Mouse (Mus musculus): ENCODE results near the gene Pgls. TPM values are rescaled to one million over a fixed set of nuclear protein-coding genes. Genes with fewer than 3 reads are reported as not detected.
A peak's percentile ranks its signal among the peaks of the same experiment; 100 is the strongest.

The Pgls gene
- polyA plus RNA-seq (2012; rRNA removed) (141 and 216 TPM in 2 replicates), polyA plus RNA-seq (2014; fragmentation: Nextera tagmentation; extraction: Ambion mirVana) (249 and 255 TPM in 2 replicates)

DNA sequence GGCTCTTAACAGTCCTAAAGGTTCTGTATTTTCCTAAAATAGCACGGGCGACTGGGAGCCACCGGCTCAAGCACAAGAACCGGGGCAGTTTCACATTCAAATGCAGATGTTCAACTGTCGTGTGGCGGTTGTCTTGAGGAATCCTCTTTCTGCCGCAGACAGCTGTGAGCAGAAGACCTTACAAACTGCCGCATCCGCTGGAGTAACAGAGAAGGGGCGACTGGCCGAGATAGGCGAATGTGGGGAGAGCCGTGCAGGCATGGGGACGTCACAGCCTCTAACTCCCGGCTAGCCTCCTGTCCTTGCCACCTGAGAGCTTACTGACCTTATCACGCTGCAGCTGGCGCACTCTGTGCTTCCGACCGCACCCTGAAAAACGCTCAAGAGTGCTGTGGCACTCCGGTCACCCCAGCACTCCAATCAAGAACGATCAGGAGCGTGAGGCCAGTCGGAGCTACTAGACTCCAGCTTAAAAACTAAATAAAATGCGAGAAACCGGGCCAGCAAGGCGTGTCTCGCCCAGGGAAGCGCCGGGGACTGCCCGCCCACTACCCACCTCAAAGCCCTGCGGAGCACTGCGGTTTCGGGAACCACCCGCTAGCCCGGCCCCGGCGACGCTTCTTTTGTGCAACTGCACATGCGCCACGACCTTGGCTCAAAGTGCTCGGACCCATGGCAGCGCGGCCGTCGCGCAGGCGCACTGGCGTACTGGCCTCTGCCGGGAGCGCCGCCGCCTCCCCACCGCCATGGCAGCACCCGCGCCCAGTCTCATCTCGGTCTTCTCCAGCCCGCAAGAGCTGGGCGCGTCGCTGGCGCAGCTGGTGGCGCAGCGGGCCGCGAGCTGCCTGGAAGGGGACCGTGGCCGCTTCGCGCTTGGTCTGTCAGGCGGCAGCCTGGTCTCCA is at the start of gene Pgls:
Gene Pgls (plus strand): TSS at position 706 of the 903 bp plus-strand sequence.
- ATAC-seq (ENCODE audit: low FRiP score, low read depth) (peak; percentile 90), DNase-seq (ENCODE audit: low spot score) (peak; percentile 93)
- Histone ChIP-seq H3K36me3 (ENCODE audit: control insufficient read depth, insufficient read depth, low read length) (0 out of 2 replicates have a peak, but pooled peaks cover 6% of the 10 kb centered on the region), H3K4me3 (replicated peaks; ENCODE audit: low read length) (peak within 1 kb of the TSS; percentile 69), H3K27me3 (ENCODE audit: control insufficient read depth, insufficient read depth, low read length) (no peaks in the 10 kb centered on the region), H3K9me3 (ENCODE audit: control insufficient read depth, low read length) (no peaks in the 10 kb centered on the region), H3K4me1 (ENCODE audit: control insufficient read depth, insufficient read depth, low read length) (peaks cover 9% of the 10 kb centered on the region), H3K9ac (ENCODE audit: low read depth, low read length, severe bottlenecking) (peak within 1 kb of the TSS; percentile 84), H3K4me2 (replicated peaks; ENCODE audit: low read depth, low read length, severe bottlenecking) (peak within 1 kb of the TSS; percentile 93), H3K27ac (replicated peaks; ENCODE audit: low read depth, low read length) (peak within 1 kb of the TSS; percentile 91)
- 1% methylated on average over 65 of the region's 71 CpGs for WGBS
- no peak for TF ChIP-seq POLR2A (IDR thresholded peaks at IDR 0.05; ENCODE audit: borderline replicate concordance, extremely low read depth, insufficient read depth, insufficient read length)

- WGBS: under 1% methylated on average over 49 of the region's 55 CpGs
Observed at GRCm38 (mm10) chr8:71542632-71543343, 49.2 kb upstream of the Pgls start, which contains the start of gene Mvb12a. TSS of gene Mvb12a (plus strand) at chr8:71542922.

DNA sequence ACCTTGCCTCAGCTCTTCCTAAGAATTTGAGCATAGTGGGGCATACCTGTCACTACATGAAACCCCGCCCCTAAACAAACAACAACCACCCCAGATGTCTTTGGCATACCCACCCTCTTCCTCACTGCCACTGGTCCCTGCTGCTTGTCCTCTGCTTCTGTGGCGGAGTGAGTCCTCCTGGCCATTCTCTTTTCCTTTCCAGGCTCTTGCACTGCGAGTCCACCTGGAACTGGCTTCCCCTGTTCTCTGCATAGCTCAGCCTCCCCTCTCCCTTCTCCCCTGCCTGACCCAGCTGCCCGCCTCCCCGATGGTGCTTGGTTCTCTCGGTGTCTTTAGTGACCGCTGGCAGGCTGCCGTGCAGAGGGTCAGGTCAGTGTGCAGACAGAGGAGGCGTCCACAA is 48.2 kb upstream of the Pgls start:
- no peaks in the 10 kb centered on the region for H3K9me3 ChIP-seq (ENCODE audit: control insufficient read depth, low read length)

More at GRCm38 (mm10) chr8:71542632-71543343, 49.2 kb upstream of the Pgls start, which contains the start of gene Mvb12a:
- TF ChIP-seq POLR2A (IDR thresholded peaks at IDR 0.05; ENCODE audit: borderline replicate concordance, extremely low read depth, insufficient read depth, insufficient read length): 0 out of 2 replicates have a peak, but pooled peaks have one; percentile 37
- Histone ChIP-seq H3K4me1 (ENCODE audit: control insufficient read depth, insufficient read depth, low read length) (peaks cover 11% of the 10 kb centered on the region; the same call in 1 of the 2 replicates), H3K27ac (replicated peaks; ENCODE audit: low read depth, low read length) (no peak within 1 kb of the TSS), H3K9me3 (ENCODE audit: control insufficient read depth, low read length) (no peaks in the 10 kb centered on the region), H3K4me3 (replicated peaks; ENCODE audit: low read length) (peak within 1 kb of the TSS; percentile 82), H3K27me3 (ENCODE audit: control insufficient read depth, insufficient read depth, low read length) (no peaks in the 10 kb centered on the region; the same call in 1 of the 2 replicates), H3K4me2 (replicated peaks; ENCODE audit: low read depth, low read length, severe bottlenecking) (peak within 1 kb of the TSS; percentile 83), H3K9ac (ENCODE audit: low read depth, low read length, severe bottlenecking) (peak within 1 kb of the TSS; percentile 74), H3K36me3 (ENCODE audit: control insufficient read depth, insufficient read depth, low read length) (peaks cover 23% of the 10 kb centered on the region)
- ATAC-seq (ENCODE audit: low FRiP score, low read depth) (peak; percentile 98), DNase-seq (ENCODE audit: low spot score) (peak; percentile 100)

DNA sequence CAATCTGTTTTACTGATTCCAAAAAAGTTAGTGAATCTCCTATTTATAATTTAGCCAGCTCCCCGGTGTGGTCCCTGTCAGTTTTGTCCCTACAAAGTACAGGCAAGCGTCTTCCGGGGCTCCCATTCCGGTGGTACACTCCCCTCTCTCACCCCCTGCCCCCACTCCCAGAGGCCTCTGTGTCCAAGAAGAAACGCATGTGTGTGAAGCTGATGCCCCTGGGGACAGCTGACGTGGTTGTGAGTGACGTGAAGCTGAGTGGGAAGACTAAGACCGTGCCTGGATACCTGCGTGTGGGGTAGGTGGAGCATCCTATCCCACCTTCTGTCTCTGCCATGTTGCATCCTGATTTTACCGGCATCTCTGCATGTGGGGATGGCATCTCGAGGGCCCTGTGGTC is 46.9 kb upstream of the Pgls start:
- 89% methylated on average over 11 of the region's 11 CpGs for WGBS
- ATAC-seq (ENCODE audit: low FRiP score, low read depth) (no peak), DNase-seq (ENCODE audit: low spot score) (no peak)
- Histone ChIP-seq H3K9ac (ENCODE audit: low read depth, low read length, severe bottlenecking) (no peak overlapping the region), H3K27ac (replicated peaks; ENCODE audit: low read depth, low read length) (no peak overlapping the region), H3K4me3 (replicated peaks; ENCODE audit: low read length) (no peak overlapping the region), H3K9me3 (ENCODE audit: control insufficient read depth, low read length) (no peaks in the 10 kb centered on the region), H3K27me3 (ENCODE audit: control insufficient read depth, insufficient read depth, low read length) (no peaks in the 10 kb centered on the region), H3K36me3 (ENCODE audit: control insufficient read depth, insufficient read depth, low read length) (peaks cover 33% of the 10 kb centered on the region), H3K4me2 (replicated peaks; ENCODE audit: low read depth, low read length, severe bottlenecking) (no peak overlapping the region), H3K4me1 (ENCODE audit: control insufficient read depth, insufficient read depth, low read length) (peaks cover 8% of the 10 kb centered on the region; the same call in 1 of the 2 replicates)
- TF ChIP-seq POLR2A (IDR thresholded peaks at IDR 0.05; ENCODE audit: borderline replicate concordance, extremely low read depth, insufficient read depth, insufficient read length): no peak

More for the DNA sequence above, 48.2 kb upstream of the Pgls start:
- H3K4me2 ChIP-seq (replicated peaks; ENCODE audit: low read depth, low read length, severe bottlenecking): peak overlapping the region; percentile 83
- no peak for ATAC-seq (ENCODE audit: low FRiP score, low read depth)
- H3K36me3 ChIP-seq (ENCODE audit: control insufficient read depth, insufficient read depth, low read length): peaks cover 32% of the 10 kb centered on the region
- DNase-seq (ENCODE audit: low spot score): no peak
- peaks cover 8% of the 10 kb centered on the region; the same call in 1 of the 2 replicates for H3K4me1 ChIP-seq (ENCODE audit: control insufficient read depth, insufficient read depth, low read length)
- no peak overlapping the region for H3K27ac ChIP-seq (replicated peaks; ENCODE audit: low read depth, low read length)
- H3K9ac ChIP-seq (ENCODE audit: low read depth, low read length, severe bottlenecking): peak overlapping the region; percentile 74; the same call in 1 of the 2 replicates
- WGBS: 83% methylated on average over 9 of the region's 9 CpGs
- H3K4me3 ChIP-seq (replicated peaks; ENCODE audit: low read length): peak overlapping the region; percentile 82
- TF ChIP-seq POLR2A (IDR thresholded peaks at IDR 0.05; ENCODE audit: borderline replicate concordance, extremely low read depth, insufficient read depth, insufficient read length): no peak
- no peaks in the 10 kb centered on the region; the same call in 1 of the 2 replicates for H3K27me3 ChIP-seq (ENCODE audit: control insufficient read depth, insufficient read depth, low read length)

DNA sequence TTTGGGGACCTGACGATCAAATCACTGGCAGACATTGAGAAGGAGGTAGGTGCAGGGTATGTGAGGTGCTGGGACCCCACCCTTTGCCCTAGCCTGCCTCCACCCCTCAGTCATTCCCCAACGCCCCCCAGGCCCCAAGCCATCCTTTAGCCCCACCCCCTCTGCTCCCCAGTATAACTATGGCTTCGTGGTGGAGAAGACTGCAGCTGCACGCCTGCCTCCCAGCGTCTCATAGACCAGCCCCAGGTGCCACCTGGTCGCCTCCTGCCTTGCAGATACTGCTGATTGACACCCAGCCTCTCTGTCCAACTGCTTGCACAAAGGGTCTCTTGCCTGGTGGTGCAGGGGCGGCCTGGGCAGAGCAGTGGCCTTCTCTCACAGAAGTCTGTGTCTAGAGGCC is 44.4 kb upstream of the Pgls start:
- 84% methylated on average over 7 of the region's 7 CpGs for WGBS
- no peak for TF ChIP-seq POLR2A (IDR thresholded peaks at IDR 0.05; ENCODE audit: borderline replicate concordance, extremely low read depth, insufficient read depth, insufficient read length)

More for the DNA sequence above, 44.4 kb upstream of the Pgls start:
- H3K36me3 ChIP-seq (ENCODE audit: control insufficient read depth, insufficient read depth, low read length): peaks cover 33% of the 10 kb centered on the region
- peaks cover 8% of the 10 kb centered on the region; the same call in 1 of the 2 replicates for H3K4me1 ChIP-seq (ENCODE audit: control insufficient read depth, insufficient read depth, low read length)
- H3K27ac ChIP-seq (replicated peaks; ENCODE audit: low read depth, low read length): no peak overlapping the region
- no peak overlapping the region for H3K4me3 ChIP-seq (replicated peaks; ENCODE audit: low read length)
- H3K9ac ChIP-seq (ENCODE audit: low read depth, low read length, severe bottlenecking): no peak overlapping the region
- DNase-seq (ENCODE audit: low spot score) (no peak), ATAC-seq (ENCODE audit: low FRiP score, low read depth) (no peak)
- no peaks in the 10 kb centered on the region for H3K9me3 ChIP-seq (ENCODE audit: control insufficient read depth, low read length)
- no peak overlapping the region for H3K4me2 ChIP-seq (replicated peaks; ENCODE audit: low read depth, low read length, severe bottlenecking)
- no peaks in the 10 kb centered on the region for H3K27me3 ChIP-seq (ENCODE audit: control insufficient read depth, insufficient read depth, low read length)

Measured in limb, embryonic 14.5 days (tissue).